Mouse (Mus musculus) lung, embryonic 16.5 days (tissue): ENCODE measurements around the gene Serpinc1. TPM values are rescaled to one million over a fixed set of nuclear protein-coding genes. Genes with fewer than 3 reads are reported as not detected.
"Not testable (repeated sequence)": the region's sequence is repeated elsewhere in the genome, so short reads cannot be mapped to it uniquely, and the experiment has no call there.

Source experiments
- ATAC-seq: fragments of 200-750 bp; cut with Nextera tagmentation; 2 replicates; pipeline ENCODE4 v1.8.0; 2017; ENCODE audit warnings: low read depth, mild to moderate bottlenecking, moderate library complexity
- H3K27ac ChIP-seq: fragments of 300-500 bp; sonication (generic); 2 replicates; pipeline ENCODE4 v1.5.1; 2014; ENCODE audit warnings: mild to moderate bottlenecking, control low read depth, low read length
- H3K27me3 ChIP-seq: fragments of 300-500 bp; sonication (generic); 2 replicates; pipeline ENCODE4 v1.6.1; 2014; ENCODE audit warnings: low read depth, low read length, mixed read lengths; ENCODE audit not compliant: control insufficient read depth, insufficient read depth
- H3K36me3 ChIP-seq: fragments of 300-500 bp; sonication (generic); 2 replicates; pipeline ENCODE4 v1.6.1; 2014; ENCODE audit warnings: low read length; ENCODE audit not compliant: control insufficient read depth, insufficient read depth
- H3K4me1 ChIP-seq: fragments of 300-500 bp; sonication (generic); replicated peaks from 2 replicates; pipeline ENCODE4 v1.6.1; 2014; ENCODE audit warnings: low read length, mixed read lengths; ENCODE audit not compliant: control insufficient read depth, insufficient read depth
- H3K4me2 ChIP-seq: fragments of 300-500 bp; sonication (generic); 2 replicates; pipeline ENCODE4 v1.6.1; 2014; ENCODE audit warnings: low read depth, low read length, control low read depth
- H3K4me3 ChIP-seq: fragments of 300-500 bp; sonication (generic); 2 replicates; pipeline ENCODE4 v1.5.1; 2014; ENCODE audit warnings: mild to moderate bottlenecking, low read length, control low read depth
- H3K9ac ChIP-seq: fragments of 300-500 bp; sonication (generic); 2 replicates; pipeline ENCODE4 v1.6.1; 2014; ENCODE audit warnings: low read length, control low read depth
- H3K9me3 ChIP-seq: fragments of 300-500 bp; sonication (generic); 2 replicates; pipeline ENCODE4 v1.6.1; 2016; ENCODE audit warnings: low read length; ENCODE audit not compliant: control insufficient read depth
- WGBS: fragments of 180-500 bp; shearing (Covaris S2); extraction: QIAGEN DNeasy Blood & Tissue Kit; methylation state at CpG from one replicate; pipeline ENCODE4 v1.1.7; 2014; 5-methylcytosine and 5-hydroxymethylcytosine counted together
- polyA plus RNA-seq: library from polyadenylated mRNA; unstranded; fragments of >200 nt; fragmentation: Nextera tagmentation; extraction: Ambion mirVana; gene quantifications from 2 replicates; pipeline ENCODE4 v1.2.1, GENCODE M21; 2015

Gene Serpinc1
- polyA plus RNA-seq, 1 experiment from 2014 or later = 2.8 TPM

DNA sequence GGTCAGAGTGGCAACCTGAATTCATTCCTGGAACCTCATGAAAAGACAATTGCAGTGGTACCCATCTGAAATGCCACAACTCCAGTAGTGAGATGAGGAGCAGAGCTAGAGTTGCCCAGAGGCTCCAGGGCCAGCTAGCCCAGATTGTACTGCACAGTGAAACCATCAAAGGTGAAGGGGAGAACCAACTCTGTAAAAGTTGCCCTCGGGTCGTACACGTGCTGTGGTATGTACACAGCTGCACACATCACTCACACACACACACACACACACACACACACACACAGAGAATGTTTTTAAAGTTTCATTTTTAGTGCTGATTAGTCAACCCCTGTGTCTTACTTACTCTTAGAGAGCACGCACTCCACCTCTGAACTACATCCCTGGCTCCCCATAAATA, 3.0 kb downstream of the Serpinc1 start:
- H3K36me3 ChIP-seq = no peaks in the 10 kb centered on the region
- WGBS = 74% methylated on average over 4 of the region's 4 CpGs
- no peak overlapping the region for H3K9ac ChIP-seq
- H3K27ac ChIP-seq = no peak overlapping the region
- no peaks in the 10 kb centered on the region for H3K27me3 ChIP-seq
- no peak overlapping the region for H3K4me2 ChIP-seq
- no peaks in the 10 kb centered on the region for H3K9me3 ChIP-seq
- no peak overlapping the region for H3K4me3 ChIP-seq
- no peak for ATAC-seq
- H3K4me1 ChIP-seq = no peaks in the 10 kb centered on the region

DNA sequence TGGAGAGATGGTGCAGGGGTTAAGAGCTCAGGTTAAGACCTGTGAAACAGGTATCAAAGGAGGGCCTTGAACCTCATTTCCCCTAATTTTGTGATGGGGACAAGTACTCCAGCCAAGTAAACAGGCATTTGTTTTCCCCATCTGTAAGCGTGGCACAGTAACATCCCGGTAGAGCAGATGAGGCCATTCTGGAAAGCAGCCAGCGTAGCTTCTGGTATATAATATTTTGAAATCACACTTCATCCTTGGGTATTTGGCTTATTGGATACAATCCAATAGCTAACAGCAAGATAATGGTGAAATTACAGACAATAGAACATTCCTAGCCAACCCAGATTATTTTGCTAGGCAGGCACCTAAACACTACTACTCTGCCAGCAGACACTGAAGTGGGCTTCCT, 4.5 kb downstream of the Serpinc1 start:
- WGBS = 45% methylated on average over 3 of the region's 3 CpGs
- Histone ChIP-seq H3K9ac (no peak overlapping the region), H3K27me3 (no peaks in the 10 kb centered on the region), H3K4me1 (no peaks in the 10 kb centered on the region), H3K4me3 (no peak overlapping the region), H3K9me3 (no peaks in the 10 kb centered on the region), H3K27ac (no peak overlapping the region), H3K36me3 (no peaks in the 10 kb centered on the region), H3K4me2 (no peak overlapping the region)
- 0 out of 2 replicates have a peak, but pooled peaks have one; percentile 17 for ATAC-seq

GRCm38 (mm10) chr1:160984731-160985130, 6.3 kb downstream of the Serpinc1 start:
- H3K4me3 ChIP-seq, H3K36me3 ChIP-seq, ATAC-seq, H3K4me1 ChIP-seq, H3K27me3 ChIP-seq, H3K9ac ChIP-seq, H3K4me2 ChIP-seq, H3K27ac ChIP-seq, H3K9me3 ChIP-seq: not testable (repeated sequence)
- WGBS = 78% methylated on average over 1 of the region's 1 CpGs

DNA sequence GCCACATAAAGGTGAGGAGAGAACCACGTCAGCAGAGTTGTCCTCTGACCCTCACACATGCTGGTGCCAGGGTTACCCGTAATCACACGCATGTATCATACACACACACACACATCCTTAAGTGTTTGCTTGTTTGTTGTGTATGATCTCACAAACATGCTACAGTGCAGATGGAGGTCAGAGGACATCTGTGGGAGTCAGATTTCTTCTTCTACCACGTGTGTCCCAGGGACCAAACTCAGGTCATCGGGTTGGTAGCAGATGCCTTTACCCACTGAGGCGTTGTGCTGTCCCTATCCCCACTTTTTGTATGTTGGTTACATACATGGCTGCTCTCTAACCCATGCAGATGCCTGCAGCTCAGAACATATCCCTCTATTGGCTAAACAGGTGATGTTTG, 7.1 kb downstream of the Serpinc1 start:
- no peak overlapping the region for H3K9ac ChIP-seq
- no peaks in the 10 kb centered on the region for H3K27me3 ChIP-seq
- H3K9me3 ChIP-seq = no peaks in the 10 kb centered on the region
- no peak overlapping the region for H3K4me2 ChIP-seq
- no peak overlapping the region for H3K27ac ChIP-seq
- ATAC-seq = no peak
- no peaks in the 10 kb centered on the region for H3K36me3 ChIP-seq
- H3K4me1 ChIP-seq = no peaks in the 10 kb centered on the region
- 75% methylated on average over 6 of the region's 6 CpGs for WGBS
- H3K4me3 ChIP-seq = no peak overlapping the region

GRCm38 (mm10) chr1:160986881-160987635, 8.7 kb downstream of the Serpinc1 start:
- no peaks in the 10 kb centered on the region for H3K36me3 ChIP-seq
- no peaks in the 10 kb centered on the region for H3K4me1 ChIP-seq
- no peaks in the 10 kb centered on the region for H3K9me3 ChIP-seq
- no peak overlapping the region for H3K9ac ChIP-seq
- no peak overlapping the region for H3K4me3 ChIP-seq
- no peak overlapping the region for H3K4me2 ChIP-seq
- ATAC-seq = no peak
- 63% methylated on average over 17 of the region's 17 CpGs for WGBS
- H3K27ac ChIP-seq = no peak overlapping the region
- no peaks in the 10 kb centered on the region for H3K27me3 ChIP-seq

DNA sequence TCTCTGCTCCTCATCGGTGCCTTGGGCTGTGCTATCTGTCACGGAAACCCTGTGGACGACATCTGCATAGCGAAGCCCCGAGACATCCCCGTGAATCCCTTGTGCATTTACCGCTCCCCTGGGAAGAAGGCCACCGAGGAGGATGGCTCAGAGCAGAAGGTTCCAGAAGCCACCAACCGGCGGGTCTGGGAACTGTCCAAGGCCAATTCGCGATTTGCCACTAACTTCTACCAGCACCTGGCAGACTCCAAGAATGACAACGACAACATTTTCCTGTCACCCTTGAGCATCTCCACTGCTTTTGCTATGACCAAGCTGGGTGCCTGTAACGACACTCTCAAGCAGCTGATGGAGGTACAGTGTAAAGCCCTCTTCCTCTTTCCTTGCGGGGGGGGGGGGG, 11.0 kb downstream of the Serpinc1 start:
- WGBS = 83% methylated on average over 15 of the region's 15 CpGs
- Histone ChIP-seq H3K9ac (no peak overlapping the region), H3K4me1 (no peaks in the 10 kb centered on the region), H3K36me3 (no peaks in the 10 kb centered on the region), H3K27ac (no peak overlapping the region), H3K4me2 (no peak overlapping the region), H3K9me3 (no peaks in the 10 kb centered on the region), H3K4me3 (no peak overlapping the region), H3K27me3 (no peaks in the 10 kb centered on the region)
- ATAC-seq = no peak

DNA sequence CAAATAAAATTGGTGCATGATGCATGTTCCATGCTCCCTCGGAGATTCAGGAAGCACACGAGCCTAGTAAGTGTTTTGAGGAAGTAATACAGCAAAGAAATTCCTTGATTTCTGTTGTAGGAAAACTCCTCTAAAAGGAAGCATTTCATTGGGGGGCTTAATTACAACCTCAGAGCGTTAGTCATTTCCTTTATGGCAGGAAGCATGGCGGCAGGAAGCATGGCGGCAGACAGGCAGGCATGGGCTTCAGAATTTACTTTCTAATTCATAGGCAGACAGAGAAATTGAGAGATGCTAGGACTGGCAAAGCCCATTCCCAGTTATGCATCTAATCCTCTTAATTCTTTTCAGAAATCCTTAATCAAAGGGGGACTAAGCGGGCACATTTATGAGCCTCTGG, 15.5 kb downstream of the Serpinc1 start:
- H3K27me3 ChIP-seq = no peaks in the 10 kb centered on the region
- ATAC-seq = no peak
- H3K27ac ChIP-seq = no peak overlapping the region
- H3K4me1 ChIP-seq = no peaks in the 10 kb centered on the region
- H3K4me3 ChIP-seq = no peak overlapping the region
- H3K36me3 ChIP-seq = no peaks in the 10 kb centered on the region
- H3K4me2 ChIP-seq = no peak overlapping the region
- no peaks in the 10 kb centered on the region for H3K9me3 ChIP-seq
- H3K9ac ChIP-seq = no peak overlapping the region
- WGBS = 76% methylated on average over 6 of the region's 6 CpGs

GRCm38 (mm10) chr1:161004942-161005341, 26.6 kb downstream of the Serpinc1 start:
- no peaks in the 10 kb centered on the region for H3K4me1 ChIP-seq
- H3K36me3 ChIP-seq = no peaks in the 10 kb centered on the region
- 70% methylated on average over 4 of the region's 4 CpGs for WGBS

DNA sequence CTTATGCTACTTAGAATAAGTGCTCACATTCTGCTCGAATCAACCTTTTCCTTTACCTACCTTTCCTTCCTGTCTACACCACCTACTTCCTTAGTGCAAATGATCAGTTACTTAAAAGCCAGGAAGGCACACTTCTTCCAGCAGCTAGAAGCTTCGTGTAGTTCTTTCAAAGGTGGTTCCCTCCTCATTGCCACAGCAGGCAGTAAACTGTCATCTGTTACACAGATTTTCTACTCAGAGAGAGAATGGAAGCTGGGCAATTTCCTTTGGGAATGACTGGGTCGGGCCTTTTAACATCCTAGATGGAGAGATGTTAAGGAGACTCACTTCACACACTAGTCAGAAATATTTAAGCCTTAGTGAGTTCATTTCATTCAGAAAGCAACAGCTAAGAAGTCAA, 27.1 kb downstream of the Serpinc1 start:
- ATAC-seq = no peak
- no peak overlapping the region for H3K4me2 ChIP-seq
- 59% methylated on average over 3 of the region's 3 CpGs for WGBS

More at GRCm38 (mm10) chr1:161004942-161005341, 26.6 kb downstream of the Serpinc1 start:
- Histone ChIP-seq H3K4me2 (no peak overlapping the region), H3K4me3 (no peak overlapping the region), H3K9me3 (no peaks in the 10 kb centered on the region), H3K9ac (no peak overlapping the region), H3K27me3 (no peaks in the 10 kb centered on the region), H3K27ac (no peak overlapping the region)
- ATAC-seq = no peak

More for the DNA sequence above, 27.1 kb downstream of the Serpinc1 start:
- no peak overlapping the region for H3K9ac ChIP-seq
- no peak overlapping the region for H3K4me3 ChIP-seq
- no peaks in the 10 kb centered on the region for H3K36me3 ChIP-seq
- no peaks in the 10 kb centered on the region for H3K4me1 ChIP-seq
- no peaks in the 10 kb centered on the region for H3K9me3 ChIP-seq
- H3K27ac ChIP-seq = no peak overlapping the region
- no peaks in the 10 kb centered on the region for H3K27me3 ChIP-seq
